Mouse (Mus musculus): Measurements from ENCODE around the gene Plekha5.

- TF ChIP-seq POLR2A (IDR thresholded peaks at IDR 0.05; ENCODE audit: low read depth, low read length) (no peak), CTCF (IDR thresholded peaks at IDR 0.05; ENCODE audit: extremely low read depth, insufficient read length, insufficient replicate concordance, low read depth, low read length) (no peak)
Measured at GRCm38 (mm10) chr6:140592713-140593112, 168.9 kb downstream of the Plekha5 start.
